Mouse (Mus musculus) c-Kit-positive CD71-negative TER-119-negative erythroid progenitor cells, embryonic 14.5 days (primary cell): ENCODE data around the gene Nkapd1.
"Not testable (repeated sequence)": the region's sequence is repeated elsewhere in the genome, so short reads cannot be mapped to it uniquely, and the experiment has no call there.

Experiments used
- DNase-seq: peaks from one replicate; pipeline ENCODE4 v3.0.0-alpha.2; 2013; ENCODE audit warnings: low read depth

The Nkapd1 gene

GRCm38 (mm10) chr9:50616766-50617603 lies at the start of gene Nkapd1, which contains the start of gene Pih1d2:
TSS of gene Nkapd1 (minus strand) at chr9:50617464.
TSS of gene Pih1d2 (plus strand) at chr9:50617321.
- peak; percentile 92 for DNase-seq

- no peak for DNase-seq
Measured at GRCm38 (mm10) chr9:50666442-50666841, 49.2 kb upstream of the Nkapd1 start.

GRCm38 (mm10) chr9:50664826-50665225 lies 47.6 kb upstream of the Nkapd1 start:
- no peak for DNase-seq

- no peak for DNase-seq
Measured at GRCm38 (mm10) chr9:50660431-50660830, 43.2 kb upstream of the Nkapd1 start.

GRCm38 (mm10) chr9:50659392-50660217 lies 42.3 kb upstream of the Nkapd1 start, which contains the start of gene Dlat:
TSS of gene Dlat (minus strand) at chr9:50659780.
- DNase-seq: peak; percentile 70

- DNase-seq: no peak
Measured at GRCm38 (mm10) chr9:50658941-50659388, 41.7 kb upstream of the Nkapd1 start.

GRCm38 (mm10) chr9:50658391-50658790 lies 41.1 kb upstream of the Nkapd1 start:
- no peak for DNase-seq

- DNase-seq: no peak
Measured at GRCm38 (mm10) chr9:50650503-50650902, 33.2 kb upstream of the Nkapd1 start.

- no peak for DNase-seq
Measured at GRCm38 (mm10) chr9:50646826-50647370, 29.6 kb upstream of the Nkapd1 start.

- no peak for DNase-seq
Measured at GRCm38 (mm10) chr9:50634270-50634669, 17.0 kb upstream of the Nkapd1 start.

GRCm38 (mm10) chr9:50633059-50633458 lies 15.8 kb upstream of the Nkapd1 start:
- no peak for DNase-seq

- DNase-seq: no peak
Measured at GRCm38 (mm10) chr9:50632016-50632688, 14.9 kb upstream of the Nkapd1 start.

GRCm38 (mm10) chr9:50630903-50631302 lies 13.6 kb upstream of the Nkapd1 start:
- DNase-seq: not testable (repeated sequence)

GRCm38 (mm10) chr9:50617794-50618330 lies 598 bp upstream of the Nkapd1 start:
- DNase-seq: no peak

- DNase-seq: no peak
Measured at GRCm38 (mm10) chr9:50616161-50616560, 1.1 kb downstream of the Nkapd1 start.

GRCm38 (mm10) chr9:50612115-50612514 lies 5.1 kb downstream of the Nkapd1 start:
- DNase-seq: no peak

GRCm38 (mm10) chr9:50604338-50604737 lies 12.9 kb downstream of the Nkapd1 start:
- no peak for DNase-seq

- no peak for DNase-seq
Measured at GRCm38 (mm10) chr9:50603998-50604324, 13.3 kb downstream of the Nkapd1 start.

GRCm38 (mm10) chr9:50603189-50603997 lies 13.9 kb downstream of the Nkapd1 start, which contains the start of the genes Sdhd and Timm8b:
TSS of gene Sdhd (minus strand) at chr9:50603812.
TSS of gene Timm8b (plus strand) at chr9:50603910.
- DNase-seq: peak; percentile 91

- no peak for DNase-seq
Measured at GRCm38 (mm10) chr9:50602055-50602845, 15.0 kb downstream of the Nkapd1 start.
